Mouse (Mus musculus): Measurements from ENCODE around the gene Trappc3l.

DNA sequence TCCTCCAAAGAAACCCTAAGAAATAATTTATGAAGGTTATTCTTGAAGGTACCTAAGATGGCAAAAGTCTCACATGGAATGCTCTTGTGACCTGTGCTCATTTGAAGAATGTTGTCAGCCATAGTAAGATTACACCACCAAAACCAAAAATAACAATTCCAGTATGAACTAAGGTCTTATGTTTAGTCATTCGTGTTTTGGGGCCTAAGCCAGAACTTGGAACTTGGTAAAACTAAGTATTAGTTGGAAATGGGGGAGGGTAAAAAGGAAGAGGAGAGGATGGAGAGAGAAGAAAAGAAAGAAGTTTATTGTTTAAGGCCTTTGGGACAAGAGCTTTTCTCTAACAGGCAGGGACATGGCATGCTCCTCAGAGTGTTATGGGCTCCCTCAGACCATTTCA lies 32.2 kb downstream of the Trappc3l start:
- no peak for TF ChIP-seq CTCF (conservative IDR thresholded peaks at IDR 0.05 in 1 of 2, IDR thresholded peaks at IDR 0.05 in 1 of 2; ENCODE audit: low read depth in 2 of 2, low read length in 2 of 2)
- no peak for TF ChIP-seq GABPA (IDR thresholded peaks at IDR 0.05; ENCODE audit: insufficient replicate concordance, low read depth, low read length)
- TF ChIP-seq POLR2AphosphoS2 (IDR thresholded peaks at IDR 0.05; ENCODE audit: low read depth, low read length), result no peak
- TF ChIP-seq HCFC1 (IDR thresholded peaks at IDR 0.05; ENCODE audit: low read depth, low read length), result no peak
- no peak for TF ChIP-seq ZMIZ1 (IDR thresholded peaks at IDR 0.05; ENCODE audit: low read depth, low read length)
- TF ChIP-seq EP300 (IDR thresholded peaks at IDR 0.05; ENCODE audit: low read length), result no peak
- no peak for TF ChIP-seq ELF1 (IDR thresholded peaks at IDR 0.05; ENCODE audit: low read depth, low read length)

Measured in CH12.LX (cell line).